Mouse (Mus musculus) T-helper 1 cell (primary cell): ENCODE measurements around the gene Sidt2.

Experiments used
- in situ Hi-C: fragments of 300-600 bp; cut with MboI, MseI; formaldehyde crosslinking; loops from one replicate; pipeline ENCODE4 v1.15.1; 2025; ENCODE audit warnings: high pct_unique_total_duplicates

The Sidt2 gene

DNA sequence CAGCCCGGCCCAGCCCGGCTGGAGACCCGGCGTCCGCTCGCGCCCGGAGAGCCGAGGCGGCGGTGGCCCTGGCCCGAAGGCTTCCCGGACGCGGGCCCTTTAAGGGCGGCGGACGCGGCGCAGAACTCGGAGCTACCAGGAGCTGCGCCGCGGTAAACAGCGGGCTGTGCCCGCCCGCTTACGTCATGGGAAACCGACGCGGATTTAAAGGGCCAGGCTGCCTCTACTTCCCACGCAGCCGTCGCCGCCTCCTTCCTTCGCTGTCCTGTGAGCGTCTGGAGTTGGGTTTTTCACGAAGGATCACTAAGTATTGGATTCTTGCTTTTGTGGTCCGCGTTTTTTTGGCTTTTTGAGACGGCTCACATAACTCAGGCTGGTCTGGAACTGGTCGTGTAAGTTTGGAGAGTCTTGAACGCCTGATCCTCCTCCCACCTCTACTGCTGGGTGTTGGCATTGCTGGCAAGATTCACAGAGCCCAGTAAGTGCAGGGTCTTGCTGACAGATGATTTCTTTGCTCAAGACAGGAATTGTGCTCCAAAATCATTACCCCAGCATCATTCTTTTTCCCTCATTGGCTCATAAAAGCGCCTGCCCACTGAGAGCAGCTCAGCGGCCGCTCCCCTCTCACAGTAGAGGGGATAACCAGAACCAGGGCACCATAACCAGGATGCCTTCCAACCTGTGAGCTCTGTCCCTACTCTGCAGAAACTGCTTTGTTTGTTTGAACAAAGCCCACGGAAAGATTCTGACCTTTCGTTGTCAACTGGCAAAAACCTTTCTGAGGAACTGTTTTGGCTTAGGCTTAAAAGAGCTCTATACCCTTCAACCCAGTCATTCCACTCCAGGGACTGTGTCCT lies at the start of gene Sidt2:
Gene Sidt2, minus strand, starts transcription at position 152 of the 857 bp plus-strand sequence.
- in situ Hi-C loops: no loop called here

GRCm38 (mm10) chr9:46004529-46004928 lies 49.5 kb upstream of the Sidt2 start:
- in situ Hi-C loops: no loop called here

DNA sequence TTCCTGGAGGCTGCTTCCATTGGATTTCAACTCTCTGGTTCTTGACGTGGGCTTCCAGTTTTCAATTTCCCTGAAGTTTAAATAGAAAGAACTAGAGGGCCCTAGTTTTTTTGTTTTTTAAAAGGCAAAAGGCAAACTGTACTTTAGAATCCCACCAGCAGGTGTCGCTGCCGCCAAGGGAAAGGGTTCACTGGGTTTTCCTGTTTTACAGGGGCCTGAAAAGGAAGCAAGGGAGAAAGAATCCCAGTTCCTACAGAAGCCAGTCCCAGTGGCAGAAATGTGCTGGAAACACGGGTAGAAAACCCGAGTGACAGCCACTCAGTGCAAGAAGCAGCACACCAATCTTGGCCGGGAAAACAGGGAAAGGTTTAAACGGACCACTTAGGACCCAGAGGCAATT lies 48.7 kb upstream of the Sidt2 start:
- in situ Hi-C loops: no loop called here

GRCm38 (mm10) chr9:45999009-45999408 lies 44.0 kb upstream of the Sidt2 start:
- in situ Hi-C loops: loop anchor here (5.0 kb wide), 1 partner anchor 198 kb away; no protein-coding TSS in a partner anchor

DNA sequence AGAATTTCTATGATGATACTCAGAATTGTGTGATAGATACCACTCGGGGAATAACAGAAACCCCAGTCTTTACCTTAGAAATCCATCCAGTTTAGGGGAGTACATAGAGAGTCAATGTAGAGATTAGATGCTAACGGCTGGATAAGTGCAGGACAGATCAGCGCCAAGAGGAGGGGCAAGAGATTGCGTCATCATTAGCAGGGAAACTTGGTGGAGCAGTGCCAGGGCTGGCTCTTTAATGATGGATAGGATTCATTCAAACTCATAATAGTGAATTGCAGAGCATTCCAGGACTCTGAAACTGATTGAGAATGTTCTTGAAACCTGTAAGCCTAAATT lies 30.1 kb upstream of the Sidt2 start:
- in situ Hi-C loops: no loop called here

- in situ Hi-C loops: no loop called here
Observed at GRCm38 (mm10) chr9:45984409-45985228, 29.6 kb upstream of the Sidt2 start.

DNA sequence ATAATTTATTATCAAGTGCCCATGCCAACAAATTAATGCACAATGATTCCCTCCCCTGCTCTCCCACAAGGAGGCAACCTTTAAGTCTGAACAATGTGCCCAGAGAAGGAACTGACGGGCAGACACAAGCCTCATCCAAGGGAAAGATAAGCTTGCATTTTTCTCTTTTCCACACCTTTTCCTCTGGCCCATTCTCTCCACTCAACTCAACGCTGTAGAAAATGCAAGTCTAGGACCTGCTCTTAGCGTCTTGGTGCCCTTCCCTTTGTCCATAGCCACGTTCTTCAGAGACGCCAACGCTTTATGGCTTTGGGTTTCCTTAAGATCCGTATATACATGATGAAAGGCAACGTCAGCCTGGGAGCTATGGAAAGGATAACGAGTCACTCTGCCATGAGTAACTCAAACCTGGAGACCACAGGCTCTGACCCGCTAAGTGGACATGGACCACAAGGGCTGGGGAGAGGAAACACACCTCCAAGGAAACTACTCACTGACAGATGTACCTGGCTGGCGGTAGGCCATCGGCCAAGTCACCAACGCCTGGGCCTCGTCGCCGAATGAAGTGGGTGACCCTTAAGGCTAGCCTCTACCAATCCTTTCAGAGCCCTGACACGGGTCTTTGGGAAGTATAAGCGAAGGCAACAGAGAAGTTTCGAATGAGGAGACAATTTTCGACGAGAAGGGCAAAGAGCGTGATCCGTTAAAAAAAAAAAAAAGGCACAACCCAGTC lies 28.8 kb upstream of the Sidt2 start:
- in situ Hi-C loops: no loop called here

GRCm38 (mm10) chr9:45981331-45981730 lies 26.3 kb upstream of the Sidt2 start:
- in situ Hi-C loops: no loop called here

- in situ Hi-C loops: no loop called here
Observed at GRCm38 (mm10) chr9:45980611-45981010, 25.6 kb upstream of the Sidt2 start.

DNA sequence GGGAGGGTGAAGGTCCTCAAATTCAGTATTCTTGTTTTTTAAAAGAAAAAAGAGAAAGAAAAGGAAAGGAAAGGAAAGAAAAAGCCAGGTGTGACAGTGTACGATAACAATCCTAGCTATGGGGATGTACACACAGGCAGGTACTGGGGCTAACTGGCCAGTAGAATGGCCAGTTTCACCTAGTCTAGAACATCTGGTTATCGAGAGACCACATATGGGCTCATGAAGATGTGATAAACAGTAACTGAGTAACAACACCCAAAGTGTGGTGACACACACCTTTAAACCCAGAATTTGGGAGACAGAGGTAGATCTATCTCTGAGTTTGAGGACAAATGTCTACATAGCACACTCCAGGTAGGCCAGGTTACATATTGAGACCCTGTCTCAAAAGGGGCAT lies 24.7 kb upstream of the Sidt2 start:
- in situ Hi-C loops: no loop called here

- in situ Hi-C loops: no loop called here
Observed at GRCm38 (mm10) chr9:45976884-45977283, 21.8 kb upstream of the Sidt2 start.

DNA sequence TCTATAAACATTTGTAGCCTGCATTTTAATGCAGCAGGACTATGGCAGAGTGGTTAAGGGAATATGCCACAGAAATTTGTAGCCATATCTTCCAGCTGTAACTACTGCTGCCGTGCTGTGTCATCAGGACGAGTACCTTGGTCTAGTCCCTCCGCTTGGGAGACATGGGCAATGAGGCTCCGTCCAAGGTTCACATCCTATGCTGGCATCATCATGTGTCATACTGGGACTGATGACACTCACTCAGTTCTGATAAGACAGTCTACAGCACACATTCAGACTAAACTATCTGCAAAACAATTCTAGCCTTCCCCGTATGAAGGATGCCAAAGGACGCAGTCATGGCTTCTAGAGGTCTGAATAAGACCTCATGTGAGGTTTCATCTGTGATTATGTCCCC lies 8.5 kb upstream of the Sidt2 start:
- in situ Hi-C loops: no loop called here

- in situ Hi-C loops: no loop called here
Observed at GRCm38 (mm10) chr9:45961855-45962254, 6.8 kb upstream of the Sidt2 start.

- in situ Hi-C loops: no loop called here
Observed at GRCm38 (mm10) chr9:45959661-45960060, 4.6 kb upstream of the Sidt2 start.

- in situ Hi-C loops: no loop called here
Observed at GRCm38 (mm10) chr9:45958851-45959250, 3.8 kb upstream of the Sidt2 start.

DNA sequence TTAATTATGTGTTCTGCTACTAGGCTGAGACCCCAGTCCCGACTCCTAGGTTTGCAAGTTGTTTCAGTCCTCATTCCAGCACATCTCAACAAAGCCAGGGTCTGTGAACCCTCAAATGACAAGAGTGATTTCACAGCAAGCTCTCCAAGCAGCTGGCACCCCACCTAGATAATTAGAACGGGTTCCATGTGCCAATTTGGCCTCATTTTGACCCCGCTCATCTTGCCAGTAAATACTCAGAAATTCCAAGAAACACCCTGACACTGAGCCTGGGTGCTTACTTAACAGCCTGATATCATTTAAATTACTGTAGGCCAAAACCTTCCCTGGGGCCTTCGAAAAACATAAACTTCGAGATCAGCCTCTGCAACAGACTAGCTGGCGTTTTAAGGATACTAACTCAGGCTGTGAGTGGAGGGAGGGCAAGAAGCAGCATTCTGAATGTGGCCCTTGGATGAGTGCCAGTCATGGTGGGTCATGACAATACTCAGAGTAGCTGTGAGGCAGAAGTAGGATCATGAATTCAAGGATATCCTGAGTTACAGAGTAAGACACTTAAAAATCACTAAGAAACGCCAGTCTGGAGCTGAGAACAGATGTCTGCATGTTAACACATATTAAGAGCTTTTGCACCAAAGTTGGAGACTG lies 3.1 kb upstream of the Sidt2 start:
- in situ Hi-C loops: no loop called here

GRCm38 (mm10) chr9:45954294-45955106 lies 558 bp downstream of the Sidt2 start:
- in situ Hi-C loops: no loop called here

DNA sequence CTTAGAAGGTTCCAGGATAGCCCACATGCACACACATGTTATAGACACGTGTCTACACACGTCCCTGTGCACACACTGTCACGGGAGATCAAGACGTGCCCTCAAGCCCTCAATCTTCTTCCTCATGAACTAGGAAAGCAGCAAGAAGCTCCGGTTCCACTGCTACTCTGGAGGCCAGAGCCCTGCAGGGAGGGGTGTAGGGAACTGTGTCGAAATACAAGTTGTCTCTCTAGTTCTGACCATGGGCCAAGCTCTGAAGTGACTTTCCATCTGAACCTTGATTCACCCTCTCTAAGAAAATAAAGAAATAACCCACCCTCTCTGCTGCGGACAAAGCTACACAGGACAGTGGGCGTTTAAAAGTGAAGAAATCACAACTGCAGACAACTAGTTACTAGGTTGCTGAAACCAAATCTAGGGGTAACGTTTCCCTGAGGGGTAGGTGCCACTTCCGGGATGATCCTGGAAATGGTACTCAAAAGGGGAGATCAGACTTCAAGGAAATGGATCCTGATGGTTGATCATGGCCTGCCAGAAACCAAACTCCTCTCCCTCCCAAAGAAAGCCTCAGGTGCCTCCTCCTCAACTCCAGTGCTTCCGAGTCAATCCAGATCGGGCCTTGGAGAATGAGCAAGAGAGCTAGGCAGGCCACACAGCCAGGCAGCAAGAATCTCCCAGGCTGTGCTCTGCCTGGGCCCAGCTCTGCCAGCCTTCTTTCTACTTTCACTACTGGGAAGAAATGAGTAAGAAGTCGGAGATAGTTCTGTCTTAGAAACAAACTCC lies 1.4 kb downstream of the Sidt2 start:
- in situ Hi-C loops: no loop called here

- in situ Hi-C loops: no loop called here
Observed at GRCm38 (mm10) chr9:45952890-45953289, 2.2 kb downstream of the Sidt2 start.

DNA sequence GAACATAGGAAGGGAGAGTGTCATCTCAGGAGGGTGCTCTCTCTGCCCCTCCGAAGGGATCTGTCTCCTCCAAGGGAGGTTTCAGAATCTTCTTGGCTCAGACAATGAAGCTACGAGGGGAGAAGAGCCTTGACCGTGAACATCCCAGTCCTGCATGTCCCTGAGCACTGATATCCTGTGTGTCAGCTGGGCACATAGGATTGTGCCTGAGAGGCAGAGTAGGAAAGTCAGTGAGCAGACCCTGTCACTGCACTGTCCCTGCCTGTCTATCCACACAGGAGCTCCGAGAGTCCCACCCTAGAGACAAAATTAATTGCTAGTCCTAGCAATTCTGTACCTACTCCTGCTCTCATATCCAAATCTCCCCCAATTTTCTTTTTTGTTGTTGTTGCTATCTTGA lies 3.0 kb downstream of the Sidt2 start:
- in situ Hi-C loops: no loop called here
